Mouse (Mus musculus) embryo, embryonic 10 days (tissue): Measurements from ENCODE around the gene Naa80.
"Not testable (repeated sequence)": the region's sequence is repeated elsewhere in the genome, so short reads cannot be mapped to it uniquely, and the experiment has no call there.

ENCODE experiments used
- DNase-seq: peaks from one replicate; pipeline ENCODE4 v3.0.0-alpha.2; 2015; ENCODE audit warnings: low spot score

Naa80 gene

DNA sequence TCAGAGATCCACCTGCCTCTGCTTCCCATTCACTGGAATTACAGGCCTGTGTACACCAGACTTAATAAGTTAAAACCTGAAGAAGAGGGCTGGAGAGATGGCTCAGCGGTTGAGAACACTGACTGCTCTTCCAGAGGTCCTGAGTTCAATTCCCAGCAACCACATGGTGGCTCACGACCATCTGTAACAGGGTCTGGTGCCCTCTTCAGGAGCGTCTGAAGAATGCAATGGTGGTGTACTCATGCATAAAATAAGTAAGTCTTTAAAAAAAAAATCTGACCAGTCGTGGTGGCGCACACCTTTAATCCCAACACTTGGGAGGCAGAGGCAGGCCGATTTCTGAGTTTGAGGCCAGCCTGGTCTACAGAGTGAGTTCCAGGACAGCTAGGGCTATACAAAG lies 4.9 kb upstream of the Naa80 start:
- DNase-seq: not testable (repeated sequence)

GRCm38 (mm10) chr9:107575579-107576356 lies 2.9 kb upstream of the Naa80 start:
- no peak for DNase-seq

DNA sequence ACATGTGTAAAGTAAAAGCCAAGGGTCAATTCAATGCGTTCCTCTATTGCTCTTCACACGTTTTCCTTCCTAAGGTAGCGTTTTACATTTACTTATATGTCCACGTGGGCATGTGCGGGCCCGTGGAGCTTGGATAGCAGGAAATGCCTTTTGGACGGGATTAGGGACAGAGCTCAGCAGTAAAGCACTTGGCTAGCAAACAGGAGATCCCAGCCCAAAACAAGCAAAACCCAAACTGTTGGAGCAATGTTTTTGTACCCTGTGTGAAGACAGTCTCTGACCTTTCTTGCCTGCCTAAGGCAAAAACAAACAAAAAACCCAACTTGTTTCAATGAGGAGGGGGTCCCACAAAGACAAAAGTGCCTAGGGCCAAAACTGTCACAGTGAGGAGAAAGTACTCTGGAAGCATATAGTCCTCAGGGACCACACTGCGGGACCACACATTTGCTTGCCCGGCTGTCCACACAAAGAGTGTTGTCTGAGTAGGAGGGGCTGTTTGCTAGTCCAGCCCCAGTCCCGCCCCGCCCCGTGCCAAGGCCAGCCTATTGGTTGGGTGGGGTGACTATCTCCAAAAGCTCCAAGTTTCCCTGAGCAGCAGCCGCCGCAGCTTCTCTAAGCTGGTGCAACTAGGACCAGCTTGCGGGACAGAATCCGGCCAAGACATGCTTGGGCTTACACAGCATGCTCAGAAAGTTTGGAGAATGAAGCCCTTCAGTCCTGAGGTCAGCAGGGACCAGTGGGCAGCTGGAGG lies 2.2 kb upstream of the Naa80 start, which contains the start of gene Hyal1:
Hyal1 (plus strand) TSS at position 571 of the 751 bp plus-strand sequence.
- peak; percentile 86 for DNase-seq

DNA sequence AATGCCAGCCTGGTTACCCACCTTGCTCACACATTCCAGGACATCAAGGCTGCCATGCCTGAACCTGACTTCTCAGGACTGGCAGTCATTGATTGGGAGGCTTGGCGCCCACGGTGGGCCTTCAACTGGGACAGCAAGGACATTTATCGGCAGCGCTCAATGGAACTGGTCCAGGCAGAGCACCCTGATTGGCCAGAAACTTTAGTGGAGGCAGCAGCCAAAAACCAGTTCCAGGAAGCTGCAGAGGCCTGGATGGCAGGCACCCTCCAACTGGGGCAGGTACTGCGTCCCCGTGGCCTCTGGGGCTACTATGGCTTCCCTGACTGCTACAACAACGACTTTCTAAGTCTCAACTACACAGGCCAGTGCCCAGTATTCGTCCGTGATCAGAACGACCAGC lies 816 bp upstream of the Naa80 start:
- DNase-seq: no peak

- DNase-seq: no peak
Observed at GRCm38 (mm10) chr9:107579023-107579900, 575 bp downstream of the Naa80 start.

DNA sequence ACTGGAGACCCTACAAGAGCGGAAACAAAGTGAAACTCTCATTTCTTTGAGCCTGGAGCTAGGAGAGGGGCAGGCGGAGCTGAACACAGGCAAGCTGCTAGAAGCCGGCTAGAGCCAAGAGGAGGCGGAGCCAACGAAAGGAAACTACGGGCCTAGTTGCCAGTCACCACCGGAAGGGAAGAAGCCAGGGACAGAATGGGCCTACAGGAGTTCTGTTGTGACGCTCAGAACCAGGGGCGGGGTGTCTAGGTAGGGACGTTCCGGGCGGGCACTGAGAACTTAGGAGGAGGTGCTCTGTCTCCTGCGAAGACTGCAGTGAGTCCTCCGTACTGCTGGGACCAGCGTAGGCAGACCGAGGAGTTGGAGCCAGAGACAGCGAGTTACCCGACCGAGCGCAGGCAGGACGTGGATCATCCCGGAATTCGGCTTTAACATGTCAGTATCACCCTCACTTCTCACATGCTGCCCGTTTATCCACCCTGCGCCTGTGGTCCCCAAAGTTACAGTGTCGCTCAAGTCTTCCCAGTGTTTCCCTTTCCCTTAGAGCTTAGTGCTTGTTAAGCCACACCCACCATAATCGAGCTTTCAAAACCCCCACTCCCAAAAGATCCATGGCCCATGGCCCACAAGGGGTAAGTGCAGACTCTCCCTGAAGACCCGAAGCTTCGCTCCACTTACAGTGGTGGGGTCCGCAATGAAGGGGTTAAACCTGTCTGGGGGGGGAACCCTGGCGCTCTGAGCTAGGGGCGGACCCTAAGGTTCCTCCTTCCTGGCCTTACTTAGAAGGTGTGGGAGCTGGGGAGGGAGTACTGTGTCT lies 2.0 kb downstream of the Naa80 start, which contains the start of gene Hyal3:
Hyal3 (plus strand) TSS at position 318 of the 817 bp plus-strand sequence.
- peak; percentile 93 for DNase-seq

DNA sequence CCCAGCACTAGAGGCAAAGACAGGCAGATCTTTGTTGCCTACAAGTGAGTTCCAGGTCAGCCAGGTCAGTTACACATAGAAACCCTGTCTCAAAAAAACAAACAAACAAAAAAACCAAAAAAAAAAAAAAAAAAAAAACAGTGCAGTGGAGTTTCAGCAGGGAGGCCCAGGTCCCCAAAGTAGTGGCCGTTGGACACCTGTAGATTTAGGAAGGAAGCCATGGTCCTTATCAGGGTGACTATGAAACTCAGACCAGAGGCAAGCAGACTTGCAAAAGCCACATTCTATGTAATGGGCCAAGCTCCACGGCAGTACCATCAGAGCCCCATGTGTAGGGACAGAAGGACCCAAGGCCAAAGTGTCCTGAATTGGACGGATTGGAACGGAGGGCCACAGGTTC lies 2.9 kb downstream of the Naa80 start:
- DNase-seq: no peak

DNA sequence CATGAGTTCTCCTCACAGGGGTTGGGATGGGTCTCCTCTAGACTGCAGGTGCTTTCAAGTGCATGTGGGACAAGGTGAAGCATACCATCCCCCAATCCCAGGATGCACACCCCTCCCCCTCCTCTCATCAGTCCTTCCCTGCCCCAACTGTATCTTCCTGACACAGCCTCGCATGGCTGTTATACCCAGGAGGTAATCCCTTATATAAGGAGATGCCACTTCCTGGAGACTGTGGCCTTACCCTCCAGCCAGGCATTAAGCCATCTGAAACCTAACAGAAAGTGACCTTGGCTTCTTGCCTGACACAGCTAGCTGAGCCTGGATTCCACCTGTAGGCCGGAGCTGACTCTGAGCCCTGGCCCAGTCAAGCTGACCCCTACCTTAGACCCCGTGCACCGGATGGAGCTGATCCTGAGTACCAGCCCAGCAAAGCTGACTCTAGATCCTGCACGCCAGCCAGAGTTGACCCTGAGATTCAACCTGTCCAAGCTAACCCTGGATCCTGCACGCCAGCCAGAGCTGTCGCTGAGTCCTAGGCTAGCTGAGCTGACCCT lies 3.9 kb downstream of the Naa80 start:
- no peak for DNase-seq

DNA sequence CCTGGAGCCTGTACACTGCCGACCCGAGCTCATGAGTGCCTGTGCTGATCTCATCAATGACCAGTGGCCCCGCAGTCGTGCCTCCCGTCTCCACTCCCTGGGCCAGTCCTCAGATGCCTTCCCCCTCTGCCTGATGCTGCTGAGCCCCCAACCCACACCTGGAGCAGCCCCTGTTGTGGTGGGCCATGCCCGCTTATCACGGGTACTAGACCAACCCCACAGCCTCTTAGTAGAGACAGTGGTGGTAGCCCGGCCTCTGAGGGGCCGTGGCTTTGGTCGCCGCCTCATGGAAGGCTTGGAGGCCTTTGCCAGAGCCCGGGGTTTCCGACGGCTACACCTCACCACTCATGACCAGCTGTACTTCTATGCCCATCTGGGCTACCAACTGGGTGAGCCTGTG lies 4.5 kb downstream of the Naa80 start:
- no peak for DNase-seq

GRCm38 (mm10) chr9:107586504-107586903 lies 7.8 kb downstream of the Naa80 start:
- DNase-seq: no peak

DNA sequence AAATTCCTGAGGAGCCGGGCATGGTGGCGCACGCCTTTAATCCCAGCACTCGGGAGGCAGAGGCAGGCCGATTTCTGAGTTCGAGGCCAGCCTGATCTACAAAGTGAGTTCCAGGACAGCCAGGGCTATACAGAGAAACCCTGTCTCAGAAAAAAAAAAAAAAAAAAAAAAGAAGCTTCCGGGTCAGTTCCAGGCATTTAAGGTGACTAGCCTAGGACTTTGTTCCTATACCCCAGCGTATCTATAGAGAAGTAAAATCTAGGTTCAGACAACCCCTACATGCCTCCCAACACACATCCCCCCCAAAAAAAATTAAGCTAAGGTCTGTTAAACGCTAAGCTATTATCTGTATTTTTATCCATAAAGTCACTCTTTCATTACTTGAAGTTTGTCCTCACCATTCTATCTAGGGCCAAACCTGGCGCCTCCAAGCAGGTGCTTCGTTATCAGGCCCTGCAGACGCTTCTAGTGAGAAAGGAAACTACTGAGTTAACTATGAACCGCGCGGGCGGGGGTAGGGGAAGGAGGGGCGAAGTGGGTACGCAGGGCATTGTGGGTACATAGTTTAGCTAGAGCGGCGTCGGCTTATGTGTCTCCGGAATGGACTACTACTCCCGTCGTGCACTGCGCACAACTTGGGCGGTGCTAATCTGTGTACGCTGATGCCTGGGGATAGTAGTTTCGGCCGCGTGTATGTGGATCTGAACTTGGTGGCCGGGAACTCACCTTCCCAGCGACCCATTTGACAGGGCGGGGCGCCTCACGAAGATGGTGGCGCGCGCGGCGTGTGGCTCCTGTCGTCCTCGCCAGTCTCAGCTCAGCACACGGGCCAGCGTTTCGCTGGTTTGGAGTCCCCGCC lies 8.5 kb downstream of the Naa80 start, which contains the start of gene Ifrd2:
Ifrd2 (plus strand) TSS at position 669 of the 859 bp plus-strand sequence.
- DNase-seq: peak; percentile 100

GRCm38 (mm10) chr9:107587833-107588639 lies 9.3 kb downstream of the Naa80 start:
- peak; percentile 80 for DNase-seq

DNA sequence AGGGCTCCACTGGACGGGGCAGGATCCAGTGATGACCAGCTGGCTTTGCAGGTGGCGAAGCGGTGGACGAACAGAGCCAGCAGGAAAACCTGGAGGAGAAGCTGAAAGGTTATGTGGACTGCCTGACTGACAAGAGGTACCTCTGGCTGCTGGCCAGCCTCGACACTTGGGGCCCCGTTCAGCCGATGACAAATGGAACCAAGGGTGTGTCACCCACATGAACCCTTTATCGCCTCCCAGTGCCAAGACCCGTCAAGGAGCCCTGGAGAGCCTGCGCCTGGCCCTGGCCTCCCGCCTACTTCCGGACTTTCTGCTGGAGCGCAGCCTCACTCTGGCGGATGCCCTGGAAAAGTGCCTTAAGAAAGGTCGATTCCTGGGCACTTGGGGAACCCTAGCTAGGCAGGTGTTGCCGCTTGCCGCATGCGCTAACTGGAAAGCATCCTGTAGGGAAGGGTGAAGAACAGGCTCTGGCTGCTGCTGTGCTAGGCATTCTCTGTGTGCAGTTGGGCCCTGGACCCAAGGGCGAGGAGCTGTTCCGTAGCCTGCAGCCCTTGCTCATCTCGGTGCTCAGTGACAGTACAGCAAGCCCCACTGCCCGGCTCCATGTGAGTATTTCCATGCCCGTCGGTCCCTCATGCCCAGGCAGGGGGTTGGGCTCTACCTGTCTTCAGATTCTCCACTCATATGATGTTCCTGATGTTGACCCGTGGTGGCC lies 11.5 kb downstream of the Naa80 start:
- DNase-seq: no peak

- DNase-seq: no peak
Observed at GRCm38 (mm10) chr9:107590773-107591060, 12.0 kb downstream of the Naa80 start.

DNA sequence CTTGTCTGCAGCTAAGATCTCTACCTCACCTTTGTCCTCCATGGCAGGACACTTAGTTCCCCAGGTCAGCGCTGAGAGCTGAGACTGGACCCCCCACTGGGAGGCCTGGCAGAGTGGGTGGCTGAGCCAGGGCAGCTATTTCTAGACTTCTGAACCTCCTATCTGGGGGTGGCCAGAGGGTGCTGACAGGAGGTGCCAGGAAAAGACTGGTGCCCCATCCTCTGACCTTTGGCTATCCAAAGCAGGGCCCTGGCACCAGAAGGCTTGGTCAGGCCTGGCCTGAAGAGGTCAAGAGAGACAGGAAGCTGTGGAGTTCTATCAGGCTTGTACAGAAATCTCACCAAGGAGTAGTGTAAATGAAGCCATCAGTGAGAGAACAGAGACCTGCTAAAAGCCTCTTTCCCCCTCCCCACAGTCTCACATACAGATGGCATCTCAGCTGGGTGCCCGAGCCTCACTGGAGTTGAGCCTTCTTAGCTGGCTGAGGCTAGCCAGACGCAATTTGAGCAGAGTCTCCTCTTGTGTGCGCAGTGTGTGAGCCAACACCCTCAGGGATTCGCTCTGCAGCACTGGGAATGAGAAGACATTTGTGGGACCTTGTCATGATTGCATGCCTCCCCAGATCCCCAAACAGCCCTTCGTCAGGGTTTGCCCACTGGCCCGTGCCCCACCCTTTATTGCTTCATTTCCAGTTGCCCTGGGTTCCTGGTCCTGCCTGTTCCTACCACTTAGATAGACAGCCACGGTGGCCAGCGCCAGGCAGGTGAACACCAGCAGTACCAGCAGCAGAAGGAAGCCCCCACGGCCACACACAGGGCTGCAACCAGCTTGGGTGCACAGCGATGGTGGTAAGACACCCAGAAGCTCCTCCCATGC lies 14.7 kb downstream of the Naa80 start:
- no peak for DNase-seq

DNA sequence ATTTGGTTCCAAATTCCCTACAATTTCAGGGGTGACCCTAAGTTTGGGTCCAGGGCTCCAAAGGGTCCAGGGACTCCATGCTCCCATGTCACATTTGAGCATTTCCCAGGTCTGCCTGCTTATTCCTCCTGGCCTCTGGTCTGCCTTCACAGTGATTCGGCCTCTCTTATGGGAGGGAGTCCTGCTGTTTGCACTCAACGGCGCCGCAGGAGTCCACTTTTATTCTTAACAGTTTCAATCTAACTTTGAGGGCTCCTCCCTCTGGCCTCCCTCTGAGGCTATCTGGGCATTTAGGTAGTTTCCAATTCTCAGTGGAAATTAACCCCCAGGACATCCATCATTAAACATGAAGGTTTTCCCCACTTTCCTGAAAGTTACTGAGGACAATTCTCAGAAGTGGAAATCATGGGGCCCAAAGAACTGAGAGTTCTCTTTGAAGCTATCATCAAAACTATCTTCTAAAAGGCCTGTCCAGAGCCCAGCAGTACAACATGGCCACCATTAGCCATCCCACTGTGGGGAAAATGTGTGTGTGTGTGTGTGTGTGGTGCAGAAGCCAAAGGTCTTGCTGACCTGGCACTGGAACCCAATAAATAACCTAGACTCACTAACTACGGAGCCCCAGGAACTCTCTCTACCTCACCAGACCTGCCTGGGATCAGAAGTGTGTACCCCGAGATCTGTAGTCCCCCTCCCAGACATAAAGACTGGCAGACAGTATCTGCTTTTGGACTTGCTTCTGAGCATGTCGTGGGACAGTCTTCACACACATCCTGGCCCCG lies 15.8 kb downstream of the Naa80 start:
- DNase-seq: no peak
